Mouse (Mus musculus) ovary, adult 18-20 months (tissue): ENCODE data around the gene Olfr1084.
"Not testable (repeated sequence)": the region's sequence is repeated elsewhere in the genome, so short reads cannot be mapped to it uniquely, and the experiment has no call there.

ENCODE experiments used
- DNase-seq: peaks from one replicate; pipeline ENCODE4 v3.0.0; 2022; ENCODE audit warnings: low spot score, mixed read lengths

The Olfr1084 gene

DNA sequence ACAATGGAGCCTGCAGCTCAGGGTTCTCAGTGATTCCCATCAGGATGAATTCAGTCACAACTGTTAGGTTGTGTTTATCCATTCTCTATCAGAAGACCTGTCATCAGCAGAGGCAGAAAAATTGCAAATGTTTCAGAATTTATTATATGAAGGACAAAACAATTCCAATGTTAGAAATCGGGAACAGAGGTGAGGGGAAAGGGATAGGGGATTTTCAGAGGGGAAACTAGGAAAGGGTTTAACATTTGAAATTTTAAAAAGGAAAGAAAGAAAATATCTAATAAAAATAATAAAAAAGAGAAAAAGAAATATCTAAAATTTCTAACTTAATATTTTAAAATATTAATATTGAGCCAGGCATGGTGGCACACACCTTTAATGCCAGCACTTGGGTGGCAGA is at the start of gene Olfr1084:
TSS of gene Olfr1084 (minus strand) at position 101 of the 400 bp plus-strand sequence.
- not testable (repeated sequence) for DNase-seq

DNA sequence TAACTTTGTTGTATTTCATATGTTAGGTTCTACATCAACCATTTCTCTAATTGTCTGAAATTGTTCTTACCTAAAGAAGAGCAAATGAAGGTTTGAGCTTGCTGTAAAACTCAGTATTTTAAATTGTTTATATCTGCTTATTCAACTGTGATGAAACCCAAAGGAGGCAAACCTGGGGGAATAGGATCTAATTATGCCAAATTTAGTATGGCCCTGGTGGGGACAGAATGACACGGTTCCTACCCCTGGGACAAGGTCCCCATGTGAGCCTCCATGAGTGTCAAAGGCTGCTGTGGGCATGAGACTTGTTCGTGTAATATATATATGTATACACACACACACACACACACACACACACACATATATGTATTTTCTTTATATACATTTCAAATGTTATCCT is 40.5 kb upstream of the Olfr1084 start, which contains the start of gene Olfr1086:
TSS of gene Olfr1086 (minus strand) at position 101 of the 400 bp plus-strand sequence.
- DNase-seq, result no peak

DNA sequence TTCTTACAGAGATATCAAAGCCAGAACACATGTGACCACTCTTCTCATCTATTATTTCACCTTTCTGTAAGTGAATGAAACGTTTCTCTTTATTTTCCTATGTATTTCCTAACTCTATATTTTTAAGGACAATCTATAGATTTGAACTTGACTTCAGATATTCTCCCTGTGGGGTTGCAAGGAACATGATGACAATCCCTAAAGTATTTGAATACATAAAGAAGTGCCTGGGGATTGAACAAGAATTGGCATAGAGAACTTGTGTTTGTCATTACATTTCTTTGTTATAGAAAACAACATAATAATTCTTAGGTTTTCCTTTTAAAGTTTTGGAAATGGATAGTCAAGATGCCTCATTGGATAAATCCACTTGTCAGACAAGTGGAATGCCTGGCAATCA is 22.4 kb upstream of the Olfr1084 start, which contains the start of gene Olfr1085:
TSS of gene Olfr1085 (minus strand) at position 101 of the 400 bp plus-strand sequence.
- DNase-seq, result no peak

DNA sequence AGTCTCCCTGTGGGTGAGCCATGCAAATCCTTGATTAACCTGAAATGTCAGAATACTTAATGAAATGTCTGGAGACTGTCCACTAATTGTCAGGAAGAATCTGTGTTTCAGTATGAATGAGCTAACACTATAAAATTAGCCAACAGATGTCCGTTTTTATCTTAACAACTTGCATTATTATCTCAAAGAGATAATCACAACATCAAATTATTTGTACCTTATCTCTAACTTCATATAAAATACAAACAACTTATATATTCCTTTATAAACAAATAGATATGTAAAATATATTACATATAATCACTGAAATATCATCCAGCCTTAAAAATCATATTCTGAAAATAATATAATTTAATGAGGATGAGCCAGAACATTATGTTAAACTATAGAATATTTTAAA is 40.7 kb downstream of the Olfr1084 start, which contains the start of gene Olfr1082:
TSS of gene Olfr1082 (minus strand) at position 101 of the 400 bp plus-strand sequence.
- not testable (repeated sequence) for DNase-seq
